Mouse (Mus musculus): ENCODE measurements around the gene Degs2.

The Degs2 gene

DNA sequence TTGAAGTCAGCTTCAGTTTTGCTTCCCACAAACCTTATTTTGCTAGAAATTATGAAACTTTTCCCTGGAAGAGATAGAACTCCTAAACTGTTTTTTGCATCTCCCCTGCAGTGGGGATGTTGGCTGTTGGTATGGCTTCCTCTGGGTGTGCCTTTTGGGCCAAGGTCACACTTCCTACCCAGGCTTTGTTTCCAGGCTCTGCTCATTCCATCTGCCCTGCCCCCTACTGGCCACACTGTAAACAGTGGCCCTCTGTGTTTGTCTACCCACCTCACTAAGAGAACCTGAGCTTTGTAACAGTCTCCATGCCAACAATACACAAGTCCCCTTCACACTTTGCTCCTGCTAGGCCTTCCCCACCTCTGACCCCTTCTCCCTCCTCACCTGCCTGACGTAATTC, 44.8 kb downstream of the Degs2 start:
- in situ Hi-C loops (cut with MboI; ENCODE audit: low sequenced_read_pairs): no loop called here

DNA sequence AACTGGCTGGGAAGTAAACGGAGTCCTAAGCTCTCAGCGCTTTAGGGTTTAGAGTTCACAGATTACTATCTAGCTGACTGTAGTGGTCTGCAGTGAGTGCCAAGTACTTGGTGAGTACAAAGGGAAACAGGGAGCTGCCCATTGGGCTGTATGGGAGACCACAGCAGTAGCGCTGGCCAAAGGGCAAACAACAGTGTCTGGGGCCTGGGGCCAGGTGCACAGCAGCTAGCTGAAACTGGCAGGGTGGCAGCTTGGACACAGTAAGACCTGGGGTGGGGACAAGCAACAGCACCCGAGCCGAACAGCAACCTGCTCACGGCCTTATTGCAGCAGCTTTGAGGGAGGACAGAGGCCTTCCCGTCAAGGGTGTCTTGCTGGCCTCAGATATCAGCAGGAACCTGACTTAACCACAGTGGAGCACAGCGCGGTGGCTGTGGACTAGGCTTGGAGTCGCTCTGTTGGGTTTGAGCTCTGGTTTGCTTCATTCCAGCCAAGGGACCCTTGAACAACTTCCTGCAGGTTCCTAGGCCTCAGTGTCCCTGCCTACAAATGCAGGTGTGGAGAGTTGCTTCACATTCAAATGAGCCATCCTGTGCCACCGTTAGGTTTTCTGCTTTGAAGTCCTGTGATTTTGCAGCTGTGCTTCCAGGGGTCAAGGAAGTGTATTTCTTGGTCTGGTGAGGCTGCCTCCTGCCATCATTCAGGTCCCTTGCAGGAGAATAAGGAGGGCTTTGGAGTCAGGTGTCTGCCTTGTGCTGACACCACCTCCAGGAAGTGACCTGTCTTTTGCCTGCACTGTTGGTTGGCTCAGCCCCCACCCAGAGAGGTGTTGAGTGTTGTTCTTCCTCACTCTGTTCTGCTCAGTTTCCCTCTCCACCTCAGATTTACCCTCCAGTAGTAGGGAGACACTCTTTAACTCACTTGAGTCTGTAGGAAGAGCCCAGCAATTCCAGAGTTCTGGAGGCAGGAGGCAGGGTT, 48.5 kb downstream of the Degs2 start:
- in situ Hi-C loops (cut with MboI; ENCODE audit: low sequenced_read_pairs): no loop called here

DNA sequence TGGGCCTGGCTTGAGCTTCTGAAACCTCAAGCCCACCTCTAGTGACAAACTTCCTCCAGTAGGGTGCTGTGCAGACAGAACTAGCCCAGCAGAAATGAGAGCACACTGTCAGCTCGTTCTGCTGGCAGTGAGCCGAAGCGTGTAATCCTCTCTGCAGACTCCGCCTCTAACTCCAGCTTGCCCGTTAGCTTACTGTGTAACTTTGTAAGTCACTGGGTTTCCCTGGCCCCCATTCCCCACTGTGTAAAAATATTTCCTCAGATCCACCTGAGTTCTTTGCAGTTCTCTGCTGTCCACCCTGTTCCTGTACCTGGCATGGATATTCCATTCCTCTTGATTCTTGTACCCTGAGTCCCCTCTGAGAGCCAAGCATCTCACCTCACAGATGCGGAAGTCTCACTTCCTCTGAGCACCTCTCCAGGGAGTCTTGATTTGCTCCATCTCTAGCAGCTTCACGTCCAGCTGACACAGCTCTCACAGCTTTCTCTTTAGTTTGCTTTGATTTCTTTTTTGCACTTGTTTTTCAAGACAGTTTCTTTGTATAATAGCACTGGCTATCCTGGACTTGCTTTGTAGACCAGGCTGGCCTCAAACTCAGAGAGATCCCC, 51.0 kb downstream of the Degs2 start:
- in situ Hi-C loops (cut with MboI; ENCODE audit: low sequenced_read_pairs): no loop called here

DNA sequence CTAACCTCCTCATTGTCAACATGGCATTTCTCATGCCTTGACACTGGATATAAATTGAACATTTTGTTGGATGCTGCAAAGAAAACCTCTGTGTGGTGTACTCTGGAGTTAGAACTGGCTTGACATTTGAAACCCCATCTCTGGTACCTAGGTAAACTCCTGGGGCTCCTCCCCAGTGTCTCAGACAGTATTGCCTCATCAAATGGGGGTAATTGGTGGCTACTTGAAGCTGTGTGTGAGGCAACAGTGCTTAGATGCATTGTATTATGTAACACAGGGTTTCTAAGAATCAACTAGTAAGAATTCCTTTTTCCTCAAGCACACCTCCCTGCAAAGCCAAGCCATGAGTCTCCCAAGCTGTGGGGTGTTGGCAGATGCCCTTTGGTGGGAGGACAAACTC, 54.3 kb downstream of the Degs2 start:
- in situ Hi-C loops (cut with MboI; ENCODE audit: low sequenced_read_pairs): no loop called here

DNA sequence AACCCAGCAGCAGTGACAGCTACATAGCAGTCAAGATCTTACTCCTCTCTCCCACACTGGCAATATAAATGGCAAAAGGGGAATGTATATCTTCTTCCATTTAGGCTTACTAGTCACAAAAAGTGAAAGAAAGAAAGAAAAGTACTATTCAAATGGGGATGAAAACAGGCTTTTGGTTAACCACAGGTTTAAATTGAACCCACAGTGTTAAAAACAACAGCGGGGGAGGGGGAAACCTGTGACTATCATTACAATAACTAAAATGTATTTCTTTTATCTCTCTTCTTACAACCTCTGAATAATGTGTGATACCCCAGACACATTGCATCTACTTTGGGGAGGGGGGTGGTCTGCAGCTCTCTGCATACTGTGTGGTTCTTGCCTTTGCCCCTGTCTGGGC, 55.9 kb downstream of the Degs2 start:
- in situ Hi-C loops (cut with MboI; ENCODE audit: low sequenced_read_pairs): no loop called here

DNA sequence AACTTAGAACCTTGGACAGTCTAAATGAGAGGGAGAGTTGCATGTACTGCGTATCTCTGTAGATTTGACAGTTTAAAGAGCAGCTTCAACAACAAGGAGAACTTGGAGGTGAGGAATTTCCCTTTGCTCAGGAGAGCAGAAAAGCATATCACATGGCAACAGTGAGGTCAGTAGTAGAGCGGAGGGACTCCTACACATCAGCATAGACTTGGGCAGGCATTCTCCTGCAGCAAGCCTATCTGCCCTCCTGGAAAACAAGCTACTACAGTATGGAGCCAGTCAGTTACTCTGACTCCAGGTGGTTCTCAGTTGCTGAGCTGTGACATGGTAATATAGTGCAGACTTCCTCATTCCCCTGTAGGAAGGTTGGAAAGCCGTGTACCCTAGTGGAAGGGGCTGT, 60.1 kb downstream of the Degs2 start:
- in situ Hi-C loops (cut with MboI; ENCODE audit: low sequenced_read_pairs): no loop called here

DNA sequence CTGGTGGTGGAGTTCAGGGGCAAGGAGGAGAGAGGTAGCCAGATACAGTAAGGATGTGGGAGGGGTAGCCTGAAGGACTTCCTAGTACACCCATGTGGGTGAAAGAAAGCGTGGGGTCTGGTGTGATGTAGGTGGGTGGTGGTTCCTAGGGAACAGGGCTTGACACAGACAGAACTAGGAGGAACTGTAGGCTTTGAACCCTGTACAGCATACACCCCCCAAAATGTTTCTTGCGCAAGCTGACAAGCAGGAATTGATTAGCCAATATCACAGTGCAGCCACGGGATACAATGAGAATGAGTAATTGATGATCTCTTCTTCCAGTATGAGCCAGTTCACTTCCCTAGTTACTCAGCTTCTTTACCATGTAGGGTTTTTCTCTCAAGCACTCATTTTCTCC, 63.0 kb downstream of the Degs2 start:
- in situ Hi-C loops (cut with MboI; ENCODE audit: low sequenced_read_pairs): no loop called here

DNA sequence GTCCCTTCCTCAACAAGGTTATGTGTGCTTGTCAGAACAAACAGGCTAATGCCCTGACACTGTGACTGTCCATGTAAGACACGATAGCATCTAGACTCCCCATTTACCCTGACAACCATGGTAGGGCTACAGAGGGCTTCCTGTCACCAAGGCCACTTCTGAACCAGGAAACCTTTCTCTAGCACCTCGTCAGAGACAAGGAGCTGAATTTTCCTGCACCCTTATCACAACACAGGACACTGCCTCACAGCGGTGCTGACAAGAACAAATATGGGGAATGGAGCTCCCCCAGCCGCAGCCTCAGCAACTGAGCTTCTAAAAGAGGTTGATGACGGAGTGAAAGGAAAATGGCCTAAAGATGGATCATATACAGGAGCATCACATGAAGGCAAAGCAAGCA, 64.7 kb downstream of the Degs2 start:
- in situ Hi-C loops (cut with MboI; ENCODE audit: low sequenced_read_pairs): no loop called here

DNA sequence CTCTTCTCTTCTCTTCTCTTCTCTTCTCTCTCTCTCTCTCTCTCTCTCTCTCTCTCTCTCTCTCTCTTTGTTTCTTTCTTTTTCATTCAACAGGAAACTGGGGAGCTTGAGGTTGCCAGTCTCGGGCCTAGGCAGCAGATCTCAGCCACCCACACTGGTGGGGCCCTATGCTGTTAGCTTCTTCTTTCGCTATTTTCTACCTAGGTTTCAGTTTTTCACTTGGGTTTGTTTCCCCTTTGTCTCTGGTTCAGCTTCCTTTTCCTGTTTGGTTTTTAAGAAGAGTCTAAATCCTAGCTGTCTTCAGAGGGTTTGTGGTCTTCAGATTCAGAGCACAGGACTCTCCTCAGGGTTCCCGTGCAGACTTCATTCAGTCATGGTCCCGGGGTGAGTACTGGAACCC, 66.6 kb downstream of the Degs2 start:
- in situ Hi-C loops (cut with MboI; ENCODE audit: low sequenced_read_pairs): no loop called here

DNA sequence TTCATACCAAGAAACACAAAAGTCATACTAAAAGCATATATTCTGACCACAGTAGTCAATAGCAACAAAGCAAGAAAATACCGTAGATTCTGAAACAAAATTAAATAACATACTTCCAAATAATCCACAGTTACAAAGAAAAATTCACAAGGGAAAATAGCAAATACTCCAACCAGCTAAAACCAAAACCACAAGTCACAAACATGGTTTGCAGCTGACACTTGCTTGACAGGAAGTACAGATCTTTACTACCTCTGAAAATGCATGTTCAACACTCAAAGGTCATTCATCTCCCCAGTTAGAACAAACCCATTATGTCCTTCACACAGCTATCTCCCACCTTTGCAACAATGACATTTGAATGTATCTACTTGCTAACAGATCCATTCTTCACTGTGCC, 68.1 kb downstream of the Degs2 start:
- in situ Hi-C loops (cut with MboI; ENCODE audit: low sequenced_read_pairs): no loop called here

DNA sequence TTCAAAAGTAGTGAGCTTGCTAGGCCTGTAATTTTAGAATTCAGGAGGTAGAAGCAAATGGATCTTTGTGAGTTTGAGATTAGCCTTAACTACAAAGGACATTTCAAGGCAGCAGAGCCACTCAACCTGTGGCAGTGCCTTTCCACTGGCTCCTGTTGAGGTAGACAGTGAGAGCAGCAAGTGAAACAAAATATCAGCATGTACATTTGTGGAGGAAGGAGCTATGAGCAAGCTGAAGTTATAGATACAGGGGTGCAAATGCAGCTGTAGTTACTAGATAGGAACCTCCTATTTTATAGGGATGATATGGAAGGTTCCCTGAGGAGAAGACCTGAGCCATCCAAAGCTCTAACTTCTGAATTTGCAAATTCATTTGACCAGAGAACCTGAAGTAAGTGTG, 69.6 kb downstream of the Degs2 start:
- in situ Hi-C loops (cut with MboI; ENCODE audit: low sequenced_read_pairs): no loop called here

DNA sequence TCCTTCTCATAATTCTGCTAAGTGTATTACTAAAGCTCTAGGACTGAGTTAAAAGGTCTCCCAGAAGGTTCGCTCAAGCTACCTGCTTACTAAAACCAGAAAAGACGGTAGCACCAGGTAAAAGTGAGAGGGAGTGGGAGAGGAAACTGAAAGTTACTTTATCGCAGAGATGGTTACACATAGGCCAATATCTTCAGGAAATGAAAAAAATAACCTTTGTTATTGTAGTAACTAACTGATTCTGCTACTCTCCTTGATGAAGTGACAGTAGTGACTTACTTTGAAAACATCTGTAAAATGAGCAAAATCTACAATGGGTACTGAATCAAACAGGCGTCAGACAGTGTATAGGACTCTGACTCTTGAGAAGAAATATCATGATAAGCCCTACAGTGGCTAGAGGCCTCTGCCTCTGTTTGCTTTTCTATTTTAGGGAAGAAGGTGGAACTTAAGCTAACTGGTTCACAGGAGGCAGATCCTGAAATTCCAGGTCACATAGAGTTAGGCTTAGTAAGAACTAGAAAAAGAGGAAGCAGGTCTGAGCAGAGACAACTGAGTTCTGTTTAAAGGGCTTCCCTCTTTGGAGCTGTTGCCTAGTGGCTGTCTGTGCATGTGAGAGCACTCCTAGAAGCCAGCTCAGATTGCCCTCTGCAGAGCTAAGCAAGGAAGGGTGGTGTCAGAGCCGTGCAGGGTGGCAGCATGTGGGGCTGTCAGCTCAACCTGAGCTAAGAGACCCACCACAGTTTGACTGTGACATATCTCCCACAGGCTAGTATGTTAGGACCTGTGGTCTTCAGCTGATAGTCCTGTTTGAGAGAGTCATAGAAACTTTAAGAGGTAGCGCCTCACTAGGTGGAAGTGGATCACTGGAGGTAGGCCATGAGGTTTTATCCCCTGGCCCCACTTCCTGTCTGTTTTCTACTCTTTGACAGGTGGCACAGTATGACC, 71.1 kb downstream of the Degs2 start:
- in situ Hi-C loops (cut with MboI; ENCODE audit: low sequenced_read_pairs): no loop called here

DNA sequence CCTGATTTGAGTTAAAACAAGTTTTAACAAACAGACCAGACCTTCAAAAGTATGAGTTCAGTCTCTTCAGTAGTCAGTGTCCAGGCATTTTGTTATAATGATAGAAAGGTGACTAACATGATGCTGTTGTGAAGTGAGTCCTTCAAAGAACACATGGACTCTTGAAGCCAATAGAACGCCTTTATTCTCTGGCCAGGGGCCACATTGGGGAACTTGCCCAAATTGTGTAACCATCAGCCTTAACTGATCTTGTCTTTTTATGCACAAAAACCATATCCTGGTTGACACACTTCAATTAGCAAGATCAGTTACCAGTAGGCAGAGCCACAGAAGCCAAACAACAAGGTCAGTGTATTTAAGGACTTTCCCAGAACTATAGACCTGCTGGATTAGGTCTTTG, 72.6 kb downstream of the Degs2 start:
- in situ Hi-C loops (cut with MboI; ENCODE audit: low sequenced_read_pairs): no loop called here

All from CH12F3 (cell line).